In genomic region chr3:116232763-116233162, GRCm38 (mm10) we compare ENCODE assay signal across 26 mouse cellular contexts. TPM values are rescaled to one million over a fixed set of nuclear protein-coding genes. Genes with fewer than 3 reads are reported as not detected.
DNase-seq lines count a peak whose midpoint lies in the region; ATAC-seq and TF ChIP-seq lines count a peak whose summit lies in the region.
"Had no signal": no experiment of that assay in that cellular context is flagged by ENCODE, and none has a peak within 500 bp of the region (broad histone marks: within the 10 kb centered on the region; RNA-seq: fewer than 3 reads in every experiment).

No protein-coding gene starts in this region.

- in situ Hi-C loops in CH12.LX (cut with MboI; ENCODE audit: low pct_ligation_motif_present, low pct_unique_long_range_greater_than_20kb, low sequenced_read_pairs): no loop called here

- H3K27ac ChIP-seq in CH12.LX (ENCODE audit: insufficient read depth, low read depth): no peak overlapping the region
- no peak overlapping the region for H3K27ac ChIP-seq in midbrain, embryonic 15.5 days

- TF ChIP-seq EP300 in CH12.LX (IDR thresholded peaks at IDR 0.05; ENCODE audit: low read length): no peak

- peaks cover 9 to 35% of the 10 kb centered on the region in 2 experiments; a peak in 3 of 4 replicates for H3K4me1 ChIP-seq in CH12.LX (ENCODE audit: control insufficient read depth in 1 of 2, insufficient read depth in 2 of 2)
- peaks cover 7% of the 10 kb centered on the region for H3K4me1 ChIP-seq in midbrain, embryonic 15.5 days

- no peak for TF ChIP-seq POLR2A in CH12.LX (IDR thresholded peaks at IDR 0.05; ENCODE audit: low read depth, low read length)

- H3K4me2 ChIP-seq in CH12.LX (ENCODE audit: insufficient read depth, low read depth, poor library complexity, severe bottlenecking): no peak overlapping the region
- no peak overlapping the region for H3K4me2 ChIP-seq in midbrain, embryonic 15.5 days

- no peak for TF ChIP-seq RAD21 in CH12.LX (IDR thresholded peaks at IDR 0.05; ENCODE audit: low read depth, low read length)

- WGBS in midbrain, embryonic 15.5 days: 91% methylated on average over 5 of the region's 5 CpGs

- dilution Hi-C loops in CH12.LX (cut with MboI; ENCODE audit: extremely low pct_ligation_motif_present, extremely low pct_unique_long_range_greater_than_20kb, low sequenced_read_pairs): no loop called here

- TF ChIP-seq CTCF in CH12.LX (conservative IDR thresholded peaks at IDR 0.05 in 1 of 2, IDR thresholded peaks at IDR 0.05 in 1 of 2; ENCODE audit: low read depth in 2 of 2, low read length in 2 of 2): no peak

- no peak overlapping the region for H3K9ac ChIP-seq in CH12.LX (ENCODE audit: insufficient read depth, low read depth)
- no peak overlapping the region for H3K9ac ChIP-seq in midbrain, embryonic 15.5 days

- H3K79me2 ChIP-seq in CH12.LX (replicated peaks; ENCODE audit: control insufficient read depth, extremely low read depth, insufficient read depth, poor library complexity, severe bottlenecking): no peaks in the 10 kb centered on the region

- H3K27me3 ChIP-seq in CH12.LX (replicated peaks): no peaks in the 10 kb centered on the region
- H3K27me3 ChIP-seq in midbrain, embryonic 15.5 days (replicated peaks): no peaks in the 10 kb centered on the region
- H3K27me3 ChIP-seq: Patski had no signal

- no peaks in the 10 kb centered on the region for H3K36me3 ChIP-seq in CH12.LX (replicated peaks in 1 of 2; ENCODE audit: control insufficient read depth in 1 of 2, insufficient read depth in 1 of 2, low read length in 1 of 2)
- H3K36me3 ChIP-seq in midbrain, embryonic 15.5 days (replicated peaks): no peaks in the 10 kb centered on the region
- H3K36me3 ChIP-seq: G1E had no signal

- no peak for DNase-seq in frontal cortex, postnatal 10 days (ENCODE audit: low spot score in 2 of 2)
- DNase-seq in heart, adult 11 months: peak; percentile 40
- no peak for DNase-seq in heart, postnatal 4 days
- peak; percentile 43 for DNase-seq in CH12.LX (ENCODE audit: extremely low read depth)
- peak; percentile 38 for DNase-seq in brain, adult 2 months (ENCODE audit: low read depth, low spot score)
- no peak for DNase-seq in cerebellum, postnatal 10 days
- DNase-seq: adrenal gland, adult 2 months; adrenal gland, adult 8-10 months; adrenal gland, postnatal 10 days; adrenal gland, postnatal 14 days; adrenal gland, postnatal 25 days; adrenal gland, postnatal 36 days; B cell, adult 2 months; cerebellum, adult 11 months; cerebellum, adult 11-12 months; cerebellum, adult 18-20 months; cerebellum, adult 2 months had no signal

- ATAC-seq in frontal cortex, adult (ENCODE audit: low TSS enrichment): peak; percentile 72
- no peak for ATAC-seq in midbrain, embryonic 15.5 days (replicated peaks)
- ATAC-seq: activated CD4-positive, CD25-positive, alpha-beta regulatory T cell, adult 4 months; CD4-positive, CD25-positive, alpha-beta regulatory T cell, adult 4 months; Patski had no signal

- H3K9me3 ChIP-seq in CH12.LX (replicated peaks; ENCODE audit: low read length): no peaks in the 10 kb centered on the region
- H3K9me3 ChIP-seq in midbrain, embryonic 15.5 days: no peaks in the 10 kb centered on the region
- H3K9me3 ChIP-seq: G1E had no signal

- no peak overlapping the region for H3K4me3 ChIP-seq in CH12.LX (replicated peaks in 1 of 3; ENCODE audit: low read depth in 2 of 3, low read length in 2 of 3, poor library complexity in 1 of 3)
- no peak overlapping the region for H3K4me3 ChIP-seq in midbrain, embryonic 15.5 days

TF ChIP-seq in CH12.LX, 34 proteins besides CTCF, POLR2A, EP300 and RAD21:
- TF ChIP-seq SIN3A (IDR thresholded peaks at IDR 0.05; ENCODE audit: low read length): no peak

RNA-seq across cellular contexts. Expression of gene Gpr88, which starts 20.5 kb away (rescaled TPM):
- total RNA-seq in heart, postnatal 4 days (2021): under 1 TPM; 0.47 to 0.55 TPM
- total RNA-seq in CH12.LX (2012; rRNA removed) (not detected in 2 replicates), CH12.LX (2014; rRNA removed) (not detected in 2 replicates)
- polyA plus RNA-seq in CH12.LX (2012; ENCODE audit: insufficient read length, low read depth): not detected in 2 replicates
- polyA plus RNA-seq in midbrain, embryonic 15.5 days (2015; fragmentation: Nextera tagmentation; extraction: Ambion mirVana): 3.0 and 3.2 TPM in 2 replicates
- total RNA-seq: ES-E14, MEL had no signal
- polyA plus RNA-seq: activated CD4-positive, CD25-positive, alpha-beta regulatory T cell, adult 4 months; C2C12; CD4-positive, CD25-positive, alpha-beta regulatory T cell, adult 4 months; G1E had no signal

Comparison
In these comparisons a context has a peak if more than half of its experiments do, and no peak if none do; other contexts are left out.
1. DNase-seq: peak in heart, adult 11 months (single experiment), CH12.LX (single experiment) and brain, adult 2 months (single experiment); none in frontal cortex, postnatal 10 days (0 of 2), heart, postnatal 4 days (single experiment) and cerebellum, postnatal 10 days (0 of 2).